Mouse (Mus musculus) frontal cortex, postnatal 14 days (tissue): ENCODE measurements around the gene Prm2.

Experiments
- DNase-seq, 2 experiments: peaks; one replicate each; pipeline ENCODE4 v3.0.0; 2022; ENCODE audit warnings: low spot score in 2 of 2

The Prm2 gene

DNA sequence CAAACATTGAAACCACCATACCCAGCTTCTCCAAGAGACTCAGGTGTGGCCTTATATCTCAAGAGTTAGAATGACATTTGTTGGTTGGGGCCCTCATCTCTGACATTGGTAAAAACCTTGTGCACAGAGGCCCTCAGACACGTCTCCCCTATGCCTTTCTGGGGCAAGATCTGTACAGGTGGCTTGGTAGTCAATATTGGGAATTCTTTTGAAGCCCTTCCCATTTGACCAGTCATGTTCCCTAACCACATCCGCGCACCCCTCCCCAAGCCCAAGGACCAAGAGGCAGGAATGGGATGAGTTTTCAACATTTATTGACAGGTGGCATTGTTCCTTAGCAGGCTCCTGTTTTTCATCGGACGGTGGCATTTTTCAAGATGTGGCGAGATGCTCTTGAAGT lies at the start of gene Prm2:
Gene Prm2 (minus strand): TSS at position 101 of the 400 bp plus-strand sequence.
- DNase-seq: no peak

DNA sequence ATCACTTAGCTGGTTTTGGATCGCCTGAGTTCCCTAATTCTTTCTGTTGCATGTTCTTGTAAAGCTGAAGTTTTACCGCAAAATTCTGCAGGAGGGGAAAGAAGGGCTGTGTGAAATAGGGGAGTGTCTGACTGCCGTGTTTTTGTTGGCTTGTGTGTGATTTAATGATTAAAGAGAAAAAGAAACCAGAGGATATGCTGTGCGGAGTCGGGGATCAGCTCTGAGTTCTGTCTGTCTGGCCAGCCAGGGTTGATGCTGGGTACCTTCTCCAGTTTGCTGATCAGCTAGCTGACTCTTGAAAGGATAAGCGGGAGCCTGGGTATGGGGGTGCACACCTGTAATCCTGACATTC lies 48.4 kb upstream of the Prm2 start:
- no peak for DNase-seq

DNA sequence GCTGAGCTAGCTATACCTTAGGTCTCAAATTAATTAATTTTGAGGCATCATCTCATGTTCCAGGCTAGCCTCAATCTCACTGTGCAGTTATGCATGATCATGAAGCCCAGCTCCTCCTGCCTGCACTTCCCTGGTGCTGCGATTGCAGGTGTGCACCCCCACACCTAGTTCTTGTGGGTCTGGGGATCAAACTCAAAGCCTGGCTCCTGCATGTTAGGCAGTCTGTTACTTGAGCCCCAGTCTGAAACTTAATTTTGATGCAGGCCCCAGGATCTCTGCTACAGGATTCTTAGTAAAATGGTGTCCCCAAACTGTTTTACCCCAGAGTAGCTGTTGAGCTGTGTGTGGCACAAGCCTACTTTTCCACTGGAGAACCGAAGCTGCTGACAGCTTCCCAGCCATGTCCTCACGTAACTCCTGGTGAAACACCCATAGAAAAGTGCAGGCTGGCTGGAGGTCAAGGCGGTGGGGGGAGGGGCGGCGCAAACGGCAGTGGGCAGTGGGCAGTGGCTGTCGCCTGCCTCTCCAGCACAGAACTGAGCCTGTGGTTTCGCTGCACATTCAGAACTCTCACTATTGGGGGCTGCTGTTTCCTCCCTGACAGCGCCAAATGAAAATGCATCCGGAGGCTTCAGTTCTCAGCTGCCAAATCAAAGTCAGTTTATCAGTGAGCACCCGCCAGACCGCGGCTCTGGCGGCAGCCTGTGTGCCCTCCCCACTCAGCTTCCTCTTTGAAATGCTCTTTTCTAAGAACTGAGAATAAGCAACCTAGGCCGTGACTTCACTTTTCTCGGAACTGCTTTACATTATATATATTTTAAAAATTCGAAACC lies 47.8 kb upstream of the Prm2 start:
- DNase-seq: no peak

- no peak for DNase-seq
These were observed 46.4 kb upstream of the Prm2 start for GRCm38 (mm10) chr16:10842282-10842855.

- no peak for DNase-seq
These were observed 44.1 kb upstream of the Prm2 start for GRCm38 (mm10) chr16:10840018-10840417.

- DNase-seq: no peak
These were observed 42.7 kb upstream of the Prm2 start for GRCm38 (mm10) chr16:10838487-10839245.

DNA sequence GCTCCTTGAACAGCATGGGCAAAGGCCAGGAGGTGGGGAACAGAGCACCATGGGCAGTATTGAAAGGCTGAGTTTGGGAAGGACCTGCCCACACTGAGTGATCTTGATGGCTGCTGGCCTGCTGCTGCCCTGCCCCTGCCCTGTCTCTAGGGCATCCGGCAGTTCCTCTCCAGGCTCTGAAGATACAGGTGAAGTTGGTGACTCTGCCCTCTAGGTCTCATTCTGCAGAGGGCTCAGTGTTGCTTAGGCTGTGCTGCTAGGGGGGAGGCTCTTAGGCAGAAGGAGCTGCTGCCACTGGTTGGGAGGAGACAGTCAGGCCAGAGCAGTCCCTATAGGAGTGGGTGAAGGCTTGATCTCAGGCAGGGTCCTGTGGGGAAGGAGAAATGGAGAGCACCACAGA lies 42.0 kb upstream of the Prm2 start:
- no peak for DNase-seq

DNA sequence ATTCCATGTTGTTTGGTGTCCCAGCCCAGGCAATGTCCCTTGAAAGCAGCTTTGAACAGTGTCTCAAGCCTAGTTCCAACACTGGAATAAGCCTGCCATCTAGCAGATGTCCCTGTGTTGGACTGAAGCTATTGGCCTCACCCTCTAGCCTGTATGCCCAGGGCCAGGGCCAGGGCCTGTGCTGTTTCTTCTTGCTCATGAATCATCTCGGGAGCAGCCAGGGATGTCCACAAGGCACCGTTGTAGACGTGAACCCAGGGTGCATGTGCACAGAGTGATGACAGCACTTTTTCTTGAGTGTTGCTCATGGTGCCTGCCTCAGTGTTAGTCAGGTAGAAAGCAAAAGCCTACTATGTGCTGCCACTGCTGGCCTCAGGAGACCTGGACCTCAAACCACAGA lies 41.3 kb upstream of the Prm2 start:
- DNase-seq: no peak

DNA sequence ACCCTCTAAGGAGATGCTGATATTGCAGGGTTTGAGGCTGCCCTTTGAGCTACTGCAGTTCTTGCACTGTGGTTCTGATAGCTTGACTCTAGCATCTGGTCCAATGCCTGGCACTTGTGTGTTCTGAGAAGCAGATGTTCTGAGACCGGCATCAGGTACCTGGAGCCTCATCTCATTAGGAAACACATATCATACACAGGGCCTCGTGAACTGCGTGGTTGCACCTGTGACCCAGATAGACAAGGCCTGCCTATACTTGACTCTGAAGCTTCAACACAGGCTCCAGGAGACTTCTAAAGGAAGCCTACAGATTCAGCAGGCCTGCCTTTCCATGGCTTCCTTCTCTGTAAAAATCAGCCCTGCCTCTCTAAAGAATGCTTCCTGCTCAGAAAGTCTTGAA lies 40.5 kb upstream of the Prm2 start:
- DNase-seq: no peak

- DNase-seq: peak; percentile 36 to 79
These were observed 39.1 kb upstream of the Prm2 start, which contains the start of gene Rmi2 for GRCm38 (mm10) chr16:10834911-10835587. TSS of gene Rmi2 (plus strand) at chr16:10835059.

DNA sequence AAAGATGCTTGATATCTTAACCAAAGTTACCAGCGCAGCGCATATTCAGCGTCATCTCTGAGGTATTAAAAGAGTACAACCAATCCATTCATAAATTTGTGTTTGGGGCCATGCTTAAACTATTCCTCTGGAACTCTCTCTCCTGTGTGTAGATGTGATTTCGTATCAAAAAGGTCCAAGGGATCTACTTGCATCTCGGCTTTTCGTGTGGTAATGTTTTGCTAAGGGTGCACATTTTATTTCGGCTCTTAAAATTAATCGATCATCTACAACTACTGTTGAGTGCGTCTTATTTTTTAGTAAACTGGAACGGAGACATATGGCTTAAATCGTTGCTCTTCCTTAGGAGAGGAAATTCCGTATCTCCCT lies 38.6 kb upstream of the Prm2 start:
- DNase-seq: no peak

GRCm38 (mm10) chr16:10828461-10828805 lies 32.5 kb upstream of the Prm2 start:
- no peak for DNase-seq

DNA sequence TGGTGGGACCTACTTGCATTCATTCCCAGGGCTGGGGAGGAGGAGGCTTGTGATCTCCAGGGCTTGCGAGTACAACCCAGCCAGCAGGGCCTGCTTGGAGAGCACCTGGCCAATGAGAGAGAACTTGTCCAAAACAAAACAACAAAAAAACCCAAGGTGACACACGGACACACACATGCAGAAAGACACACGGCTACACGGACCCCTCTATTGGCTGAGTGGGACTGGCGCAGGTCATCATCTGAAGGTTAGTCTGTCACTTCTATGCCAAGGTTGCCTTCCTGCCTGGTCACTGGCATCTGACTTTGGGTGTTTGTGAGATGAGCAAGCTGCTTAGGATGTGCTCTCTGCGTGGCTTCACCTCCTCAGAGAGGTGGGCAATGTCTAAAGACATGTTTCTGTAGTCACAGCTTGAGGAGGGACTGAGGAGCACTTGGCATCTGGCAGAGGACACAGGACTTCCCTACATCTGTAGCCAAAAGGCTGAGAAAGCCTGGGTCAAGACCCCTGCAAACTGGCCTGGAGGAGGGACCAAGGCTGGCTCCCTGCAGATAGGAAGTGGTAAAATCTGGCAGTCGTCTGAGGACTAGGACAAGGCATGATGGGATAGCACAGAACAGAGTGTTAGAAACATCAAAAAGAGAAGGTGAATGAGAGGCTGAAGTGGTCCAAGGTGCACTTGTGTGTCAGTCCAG lies 32.0 kb upstream of the Prm2 start:
- no peak for DNase-seq

DNA sequence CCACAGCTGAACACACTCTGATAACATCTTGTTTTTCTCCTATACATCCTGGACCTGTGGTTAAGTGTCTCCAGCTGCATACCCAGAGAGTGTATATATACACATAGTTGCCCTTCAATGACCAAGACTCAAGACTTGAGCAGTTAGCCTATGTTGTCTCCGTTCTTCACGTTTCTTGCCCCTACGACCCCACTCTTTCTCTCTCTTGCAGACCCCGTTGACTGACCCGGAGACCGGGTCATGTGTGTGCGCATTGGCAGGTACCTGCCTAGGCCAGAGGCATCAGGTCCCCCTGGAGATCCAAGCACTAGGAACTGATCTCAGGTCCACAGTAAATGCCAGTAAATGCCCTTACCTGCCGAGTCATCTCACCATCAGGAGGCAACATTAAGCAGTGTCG lies 31.3 kb upstream of the Prm2 start:
- DNase-seq: no peak

DNA sequence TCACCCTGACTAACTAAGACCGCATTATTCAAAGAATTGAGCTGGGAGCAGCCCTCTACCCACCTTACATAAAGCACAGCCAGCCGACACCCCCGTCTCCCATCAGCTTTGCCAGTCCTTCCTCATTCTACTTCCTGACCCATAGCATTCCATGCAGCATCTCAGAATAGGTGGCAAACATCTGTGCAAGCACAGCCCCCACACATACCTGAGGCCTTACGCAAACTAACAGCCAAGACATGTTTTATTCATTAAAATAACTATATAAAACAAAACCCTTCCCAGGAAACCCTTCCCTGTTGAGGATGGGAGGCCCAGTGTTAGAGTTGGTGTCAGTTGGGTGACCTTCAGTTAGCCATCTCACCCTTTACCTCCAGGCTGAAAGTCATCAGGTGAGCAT lies 29.9 kb upstream of the Prm2 start:
- no peak for DNase-seq

- DNase-seq: no peak
These were observed 28.6 kb upstream of the Prm2 start for GRCm38 (mm10) chr16:10824536-10824935.

DNA sequence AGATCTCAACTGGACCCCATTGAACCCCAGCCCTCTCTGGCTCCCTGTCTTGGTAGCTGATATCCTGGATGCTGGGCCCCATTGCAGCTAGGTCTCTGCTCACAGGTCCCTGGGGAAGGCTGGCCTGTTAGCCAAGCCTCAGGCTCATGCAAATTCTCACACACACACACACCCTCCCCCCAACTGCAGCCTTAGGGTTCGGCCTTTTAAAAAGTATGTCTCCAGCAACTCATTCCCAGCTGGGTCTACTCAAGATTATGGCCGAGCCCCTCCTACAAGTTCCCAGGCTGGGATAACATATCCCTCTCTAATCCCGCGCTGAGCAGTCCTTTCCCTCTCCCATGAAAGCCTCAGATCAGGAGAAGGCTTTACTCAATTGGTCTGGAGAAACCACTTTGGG lies 25.5 kb upstream of the Prm2 start:
- DNase-seq: no peak

GRCm38 (mm10) chr16:10819966-10820365 lies 24.0 kb upstream of the Prm2 start:
- DNase-seq: no peak

DNA sequence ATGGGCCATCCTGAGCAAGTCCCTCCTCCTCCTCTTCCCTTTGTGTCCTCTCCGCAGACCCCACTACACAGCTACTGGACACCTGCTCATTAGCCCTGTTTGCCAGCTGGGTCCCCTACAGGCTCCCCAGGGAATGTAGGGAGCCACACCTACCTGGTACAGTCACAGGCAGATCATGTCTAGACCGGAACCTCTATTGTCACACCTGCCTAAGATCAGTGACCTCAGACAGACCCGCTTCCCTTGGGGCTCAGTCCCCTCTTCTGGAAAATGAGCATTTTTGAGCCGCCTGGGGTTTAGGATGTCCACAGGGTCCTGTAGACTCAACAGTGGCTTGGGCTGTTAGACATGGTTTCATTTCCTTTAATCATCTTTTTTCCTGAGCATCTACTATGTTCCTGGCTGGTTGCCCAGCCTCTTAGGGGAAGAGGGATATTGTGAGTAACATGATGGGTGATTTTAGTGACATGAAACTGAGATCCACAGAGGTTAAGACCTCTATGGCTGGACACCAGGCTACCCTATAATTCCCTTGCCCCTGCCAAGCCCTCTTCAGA lies 22.7 kb upstream of the Prm2 start:
- no peak for DNase-seq

DNA sequence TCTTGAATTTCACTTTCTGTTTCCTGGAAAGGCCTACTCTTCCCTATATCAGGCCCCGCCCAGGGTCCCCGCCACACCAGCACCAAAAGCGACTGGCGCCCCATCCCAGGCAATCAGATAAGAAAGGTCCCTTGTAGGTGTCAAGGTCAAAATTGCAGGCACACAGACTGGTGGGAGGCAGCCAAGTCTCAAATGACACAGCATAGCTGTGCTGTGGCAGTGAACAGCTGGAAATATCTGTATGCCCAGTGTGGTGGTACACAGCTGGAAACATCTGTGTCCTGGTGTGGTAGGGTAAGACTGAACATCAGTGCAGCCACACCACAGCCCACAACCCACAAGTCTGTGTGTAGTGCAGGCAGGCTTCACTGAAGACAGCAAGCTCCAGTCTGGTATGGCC lies 18.9 kb upstream of the Prm2 start:
- DNase-seq: no peak

- no peak for DNase-seq
These were observed 17.8 kb upstream of the Prm2 start for GRCm38 (mm10) chr16:10813726-10814125.
